ENCODE assay signal across 1 mouse cellular context in the genomic region with DNA sequence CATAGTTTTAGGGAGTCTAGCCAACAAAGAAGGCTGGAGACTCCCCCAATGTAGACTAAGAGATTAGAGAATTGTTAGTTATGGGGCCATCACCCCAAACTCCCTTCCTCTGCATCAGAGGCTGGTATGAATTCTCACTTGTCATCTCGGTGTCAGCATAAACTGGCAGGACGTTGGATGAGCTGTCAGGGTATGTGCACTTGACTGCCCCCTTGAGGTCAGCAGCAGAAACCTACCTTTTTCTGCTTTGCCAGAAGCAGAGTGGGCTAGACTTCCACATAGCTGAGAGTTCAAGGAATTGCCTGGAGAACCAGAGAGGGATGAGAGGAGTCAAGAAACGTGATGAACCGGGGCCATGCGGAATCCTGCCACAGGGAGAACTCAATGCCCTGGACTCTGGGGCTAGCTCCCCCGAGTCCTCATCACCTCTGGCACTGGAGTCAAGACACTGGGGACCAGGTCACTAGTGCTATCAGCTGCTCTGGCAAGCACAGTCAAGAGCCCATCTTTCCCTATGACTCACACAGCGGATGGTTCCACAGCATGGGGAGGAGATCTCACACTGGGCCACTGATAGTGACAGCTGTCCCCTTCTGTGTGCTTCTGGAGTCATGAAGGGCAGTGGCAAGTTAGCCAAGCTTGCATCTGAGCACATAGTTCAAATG.
TF ChIP-seq lines count a peak whose summit lies in the region.

No protein-coding gene starts in this region.

TF ChIP-seq in CH12.LX, 34 proteins besides CTCF, POLR2A, EP300 and RAD21 (continued from another document):
- TF ChIP-seq JUN (IDR thresholded peaks at IDR 0.05; ENCODE audit: insufficient read depth, low read depth, low read length) = no peak
- peak; percentile 18 for TF ChIP-seq SMC3 (IDR thresholded peaks at IDR 0.05; ENCODE audit: low read depth, low read length)
